Mouse (Mus musculus): ENCODE results near the gene Xcr1.

Xcr1 gene

DNA sequence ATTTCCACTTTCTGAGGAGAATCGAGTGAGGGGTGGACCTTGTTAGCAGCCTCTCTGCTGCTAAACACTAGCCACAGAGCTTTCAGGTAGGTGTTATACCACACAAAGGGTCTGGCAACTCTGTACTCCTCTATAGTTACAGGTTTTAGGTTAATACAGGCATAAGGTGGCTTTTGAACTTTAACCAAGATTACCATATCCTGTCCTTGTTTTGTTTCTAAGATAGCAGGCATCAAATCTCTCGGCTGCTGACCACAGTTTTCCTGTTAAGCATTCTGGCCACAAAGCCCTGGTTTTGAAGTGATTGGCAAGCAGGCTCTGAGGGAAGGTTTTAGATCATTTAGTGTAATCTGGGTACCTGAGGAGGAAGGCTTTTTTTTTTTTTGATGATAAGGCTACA lies 47.5 kb downstream of the Xcr1 start:
- DNase-seq: no peak

DNA sequence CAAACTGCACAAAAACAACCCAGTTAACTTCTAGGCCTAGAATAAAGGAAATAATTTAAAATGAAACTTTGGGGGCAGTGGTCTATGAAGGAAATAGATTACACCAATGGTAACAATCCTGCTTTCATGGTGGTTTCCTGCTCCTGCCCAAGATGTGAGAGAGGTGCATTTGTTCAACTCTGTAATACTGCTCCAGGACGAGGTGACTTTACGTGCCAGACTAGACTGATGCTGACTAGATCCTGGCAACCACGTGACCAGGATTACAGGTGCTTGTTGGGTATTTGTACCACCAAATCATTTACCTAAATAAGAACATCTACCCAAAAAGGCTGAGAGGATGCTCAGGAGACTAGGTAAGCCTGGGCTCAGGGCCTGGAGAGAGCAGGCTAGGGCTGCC lies 50.0 kb downstream of the Xcr1 start:
- no peak for DNase-seq

DNA sequence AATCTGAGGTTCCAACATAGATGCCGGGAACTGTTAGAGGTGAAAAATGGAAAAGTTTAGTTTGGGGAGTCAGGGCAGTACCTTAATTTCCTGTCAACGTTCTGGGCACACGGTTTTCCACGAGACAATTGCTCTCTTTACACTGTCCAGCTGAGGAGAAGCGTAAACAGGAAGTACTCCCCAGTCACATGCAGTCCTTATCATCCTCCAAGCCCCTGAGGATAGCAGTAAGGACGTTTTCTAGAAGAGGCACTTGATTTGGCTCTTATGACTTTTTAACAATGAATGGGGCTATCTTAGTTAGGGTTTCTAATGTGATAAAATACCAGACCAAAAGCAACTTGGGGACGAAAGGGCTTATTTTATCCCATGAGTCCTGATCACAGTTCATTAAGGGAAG lies 53.2 kb downstream of the Xcr1 start:
- no peak for DNase-seq

DNA sequence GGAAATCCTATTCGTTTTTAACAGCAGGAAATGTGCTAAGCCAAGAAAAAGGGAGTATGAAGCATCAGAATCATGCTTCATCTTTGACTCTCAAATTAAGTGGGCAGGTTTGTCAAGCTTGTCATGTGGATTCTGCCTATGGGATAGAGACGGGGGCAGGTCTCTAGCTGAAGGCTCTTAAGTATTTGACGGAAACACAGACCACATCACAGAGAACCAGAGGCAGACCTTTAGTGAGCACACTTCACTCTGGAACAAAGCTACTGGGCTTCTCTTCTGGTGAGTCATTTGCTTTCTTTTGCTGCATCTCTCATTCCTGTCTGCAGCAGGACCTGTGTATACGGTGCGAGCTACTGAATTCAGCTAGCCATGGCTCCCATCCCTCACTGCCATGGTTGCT lies 55.6 kb downstream of the Xcr1 start, which contains the start of gene Cxcr6:
Gene Cxcr6 (plus strand): TSS at position 209 of the 400 bp plus-strand sequence.
- no peak for DNase-seq

DNA sequence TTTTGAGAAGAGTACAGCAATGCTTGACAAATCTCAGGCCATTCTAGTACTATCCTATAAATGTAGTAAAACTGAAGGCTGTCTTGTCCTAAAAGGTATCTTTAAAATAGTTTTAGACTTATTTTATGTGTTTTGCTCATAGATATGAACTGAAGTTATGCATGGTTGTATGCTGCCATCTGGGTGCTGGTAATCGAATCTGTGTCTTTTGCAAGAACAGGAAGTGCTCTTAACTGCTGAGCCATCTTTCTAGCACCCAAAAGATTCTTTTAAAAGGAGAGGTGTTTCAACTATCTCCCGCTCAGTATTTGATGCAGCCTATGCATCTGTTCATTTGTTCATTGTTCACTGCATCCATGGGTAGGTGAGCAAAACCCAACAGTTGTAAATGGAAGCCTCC lies 56.6 kb downstream of the Xcr1 start:
- no peak for DNase-seq

DNA sequence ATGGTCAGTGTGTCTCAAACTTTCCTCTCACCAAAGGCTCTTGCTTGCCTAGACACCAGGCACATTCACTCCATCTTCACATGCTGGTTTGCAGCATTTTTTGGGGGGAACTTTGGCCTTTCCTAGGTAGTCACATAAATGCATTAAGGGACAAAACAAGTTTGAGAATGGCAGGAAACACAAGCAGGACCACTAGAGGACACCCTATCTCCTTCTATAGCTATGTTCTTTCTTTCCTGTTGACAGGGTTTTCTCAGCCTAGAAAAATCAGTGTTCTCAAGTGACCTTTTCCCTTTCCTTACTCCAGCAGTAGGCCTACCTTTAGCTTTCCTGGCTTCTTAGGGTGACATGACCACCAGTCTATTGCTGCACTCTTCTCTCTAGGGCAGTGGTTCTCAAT lies 58.9 kb downstream of the Xcr1 start:
- no peak for DNase-seq

DNA sequence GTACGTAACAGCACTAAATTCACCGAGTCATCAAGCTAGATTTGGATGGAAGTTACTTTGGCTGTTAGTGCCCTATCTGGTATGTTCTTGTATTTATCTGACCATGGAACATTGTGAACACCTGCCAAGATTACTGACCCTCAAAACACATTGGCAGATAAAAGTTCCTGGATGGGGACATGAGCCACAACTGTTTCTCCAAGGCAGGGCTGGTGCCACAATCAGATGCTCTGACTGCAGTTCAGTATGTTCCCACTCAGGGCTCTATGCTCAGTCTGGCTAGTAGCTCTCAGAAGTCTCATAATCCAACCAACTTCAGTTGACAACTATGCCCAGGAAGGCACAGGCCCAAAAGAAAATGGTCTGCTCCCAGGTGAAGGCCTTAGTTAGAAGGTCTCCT lies 59.4 kb downstream of the Xcr1 start:
- no peak for DNase-seq

Data from kidney, postnatal 36 days (tissue).